13 mouse cellular contexts compared by ENCODE assay signal in genomic region chr6:59409001-59409700, GRCm38 (mm10). TPM values are rescaled to one million over a fixed set of nuclear protein-coding genes. Genes with fewer than 3 reads are reported as not detected.
DNase-seq lines count a peak whose midpoint lies in the region; ATAC-seq and TF ChIP-seq lines count a peak whose summit lies in the region.
"Had no signal": no experiment of that assay in that cellular context is flagged by ENCODE, and none has a peak within 500 bp of the region (broad histone marks: within the 10 kb centered on the region; RNA-seq: fewer than 3 reads in every experiment).

No protein-coding gene starts in this region.

- H3K27ac ChIP-seq in left cerebral cortex, adult 2 months = no peak overlapping the region
- H3K27ac ChIP-seq: gastrocnemius, adult 2 months; heart, embryonic 10.5 days; kidney, embryonic 15.5 days; liver, embryonic 12.5 days had no signal

- intact Hi-C loops in left cerebral cortex, postnatal 4 days (cut with DNase I) = no loop called here
- intact Hi-C loops in left cerebral cortex, adult 2 months (cut with DNase I) = no loop called here

- H3K4me3 ChIP-seq in left cerebral cortex, adult 2 months = no peak overlapping the region
- H3K4me3 ChIP-seq: gastrocnemius, adult 2 months; heart, embryonic 10.5 days; kidney, embryonic 15.5 days; liver, embryonic 12.5 days had no signal

- no peak for TF ChIP-seq CTCF in left cerebral cortex, adult 2 months (IDR thresholded peaks at IDR 0.05)

- peak; percentile 71 for ATAC-seq in frontal cortex, adult (ENCODE audit: low TSS enrichment)
- ATAC-seq: liver, embryonic 12.5 days had no signal

- no peak for DNase-seq in frontal cortex, postnatal 10 days (ENCODE audit: low spot score in 2 of 2)
- DNase-seq in left cerebral cortex, postnatal 4 days = peak; percentile 48
- no peak for DNase-seq in left cerebral cortex, adult 2 months (ENCODE audit: extremely low spot score in 1 of 2, low spot score in 2 of 2)
- peak; percentile 62 for DNase-seq in 3T3-L1 (ENCODE audit: low read depth, low spot score)
- DNase-seq in fibroblast of lung, adult 2 months (ENCODE audit: low read depth) = peak; percentile 29
- no peak for DNase-seq in T-cell, adult 2 months (ENCODE audit: low spot score)
- DNase-seq: adrenal gland, postnatal 36 days; gastrocnemius, adult 2 months had no signal

RNA-seq across cellular contexts. Expression of gene Gprin3, which starts 16.9 kb away (rescaled TPM):
- total RNA-seq in left cerebral cortex, postnatal 4 days (2021) = 10 to 100 TPM; 16.8 to 18.7 TPM
- total RNA-seq in left cerebral cortex, adult 2 months (2021) = 10 to 100 TPM in 1 of 2 experiments, 1 to 10 TPM in 1; 8.0 to 10.9 TPM
- total RNA-seq: MEL had no signal

Comparison
In these comparisons a context has a peak if more than half of its experiments do, and no peak if none do; other contexts are left out.
1. DNase-seq: peak in left cerebral cortex, postnatal 4 days (single experiment), 3T3-L1 (single experiment) and fibroblast of lung, adult 2 months (single experiment); none in frontal cortex, postnatal 10 days (0 of 2), left cerebral cortex, adult 2 months (0 of 2) and T-cell, adult 2 months (single experiment).